Mouse (Mus musculus) lung, postnatal 36 days (tissue): ENCODE measurements around the gene Vsig8.

ENCODE experiments used
- DNase-seq: peaks from one replicate; pipeline ENCODE4 v3.0.0; 2022; ENCODE audit warnings: mixed read lengths

Vsig8 gene

GRCm38 (mm10) chr1:172593956-172594355, 38.2 kb downstream of the Vsig8 start:
- DNase-seq: no peak

- DNase-seq: peak; percentile 75
These were observed 38.8 kb downstream of the Vsig8 start for GRCm38 (mm10) chr1:172594495-172594894.

GRCm38 (mm10) chr1:172602326-172602725, 46.6 kb downstream of the Vsig8 start, which contains the start of gene Fcrl6:
Gene Fcrl6, minus strand, starts transcription at chr1:172602551.
- no peak for DNase-seq

- DNase-seq: no peak
These were observed 55.6 kb downstream of the Vsig8 start for GRCm38 (mm10) chr1:172611304-172611703.

GRCm38 (mm10) chr1:172612745-172613144, 57.0 kb downstream of the Vsig8 start:
- no peak for DNase-seq
